Mouse (Mus musculus): Measurements from ENCODE around the gene Stat2.

Stat2 gene

DNA sequence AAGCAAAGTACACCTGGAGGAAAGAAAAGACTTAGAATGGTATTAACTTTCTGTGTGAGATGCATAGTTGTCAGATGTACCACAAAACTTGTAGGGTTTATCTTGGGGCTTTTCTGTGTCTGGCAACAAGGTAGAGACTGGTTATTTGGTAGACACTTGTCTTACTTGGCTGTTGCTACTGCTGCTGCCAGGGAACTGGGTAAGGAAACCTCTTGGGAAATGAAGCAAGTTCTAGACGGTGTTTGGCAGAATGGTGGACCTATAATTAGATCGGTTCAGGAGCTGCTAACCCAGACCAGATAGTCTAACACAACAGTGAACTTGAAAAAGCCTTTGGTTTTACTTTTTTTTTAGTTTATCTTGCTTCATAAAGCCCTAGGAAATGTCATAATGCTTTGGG lies 68.6 kb downstream of the Stat2 start:
- DNase-seq (ENCODE audit: low spot score), result no peak

DNA sequence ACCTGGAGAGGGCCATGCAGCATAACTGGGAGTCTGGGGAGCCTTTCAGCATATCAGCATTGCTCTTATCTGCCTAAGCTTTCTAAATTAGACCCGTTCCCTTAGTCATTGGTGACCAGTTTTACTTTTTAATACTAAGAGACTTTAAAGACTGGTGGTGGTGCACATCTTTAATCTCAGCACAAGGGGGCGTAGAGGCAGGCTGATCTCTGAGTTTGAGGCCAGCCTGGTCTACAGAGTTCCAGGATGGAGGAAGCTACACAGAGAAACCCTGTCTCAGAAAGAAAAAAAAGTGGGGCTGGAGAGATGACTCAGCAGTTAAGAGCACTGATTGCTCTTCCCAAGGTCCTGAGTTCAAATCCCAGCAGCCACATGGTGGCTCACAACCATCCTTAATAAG lies 69.9 kb downstream of the Stat2 start:
- DNase-seq (ENCODE audit: low spot score), result no peak

Data from ovary, postnatal 36 days (tissue).